Mouse (Mus musculus) cerebellum, adult 9-11 months (tissue): ENCODE measurements around the gene Cabp4.
A peak's percentile ranks its signal among the peaks of the same experiment; 100 is the strongest.

ENCODE experiments used
- DNase-seq: peaks from one replicate; pipeline ENCODE4 v3.0.0; 2022

The Cabp4 gene

GRCm38 (mm10) chr19:4100718-4101261, 43.0 kb downstream of the Cabp4 start:
- DNase-seq = peak; percentile 88

DNA sequence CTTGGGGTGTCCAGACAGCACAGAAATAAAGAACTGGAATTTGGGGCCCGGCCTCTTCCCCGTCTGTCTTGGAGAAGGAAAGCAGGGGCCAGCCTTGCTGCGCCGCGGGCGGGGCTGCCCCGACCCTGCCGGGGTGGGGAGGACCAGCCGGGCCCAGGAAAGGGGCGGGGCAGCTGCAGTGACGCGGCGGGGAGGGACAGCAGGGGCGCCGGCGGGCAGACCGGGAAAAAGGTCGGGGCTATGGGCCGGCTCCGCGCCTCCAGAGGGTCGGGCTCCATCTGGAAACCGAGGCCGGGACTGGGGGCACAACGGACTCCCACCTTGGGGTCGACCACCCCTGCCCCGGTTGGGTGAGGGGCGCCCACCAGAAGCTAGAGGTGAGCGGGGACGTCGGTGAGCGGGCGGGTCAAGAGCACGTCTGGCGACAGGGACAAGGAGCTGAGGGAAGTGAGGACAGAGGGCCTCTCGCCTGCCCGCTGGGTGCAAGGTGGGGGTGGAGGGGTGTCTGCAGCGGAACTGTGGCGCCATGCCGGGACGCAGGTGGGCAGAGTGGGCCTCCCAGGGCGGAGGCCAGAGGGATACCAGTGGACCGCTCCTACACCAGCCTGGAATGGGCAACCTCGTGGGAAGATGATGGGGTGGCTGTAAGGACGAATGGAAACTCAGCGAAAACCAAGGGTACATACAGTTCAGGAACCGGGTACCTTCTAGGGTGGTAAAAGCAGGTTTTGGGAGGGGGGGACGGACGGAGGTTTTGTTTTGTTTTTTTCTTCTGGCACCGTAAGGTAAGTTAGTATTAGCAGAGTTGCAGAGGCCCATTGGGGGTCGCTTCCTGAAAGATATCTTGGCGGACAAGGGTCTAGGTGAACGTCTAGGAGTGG, 43.8 kb downstream of the Cabp4 start, which contains the start of gene Pitpnm1:
TSS of gene Pitpnm1 (plus strand) at position 162 of the 881 bp plus-strand sequence.
- peak; percentile 84 for DNase-seq

- peak; percentile 94 for DNase-seq
Observed at GRCm38 (mm10) chr19:4099056-4099455, 44.8 kb downstream of the Cabp4 start.

GRCm38 (mm10) chr19:4098426-4098825, 45.4 kb downstream of the Cabp4 start:
- DNase-seq = peak; percentile 67

- no peak for DNase-seq
Observed at GRCm38 (mm10) chr19:4097441-4097825, 46.4 kb downstream of the Cabp4 start.

- DNase-seq = peak; percentile 100
Observed at GRCm38 (mm10) chr19:4096642-4097440, 47.0 kb downstream of the Cabp4 start, which contains the start of gene Cdk2ap2. Cdk2ap2 (plus strand) TSS chr19:4097182.

DNA sequence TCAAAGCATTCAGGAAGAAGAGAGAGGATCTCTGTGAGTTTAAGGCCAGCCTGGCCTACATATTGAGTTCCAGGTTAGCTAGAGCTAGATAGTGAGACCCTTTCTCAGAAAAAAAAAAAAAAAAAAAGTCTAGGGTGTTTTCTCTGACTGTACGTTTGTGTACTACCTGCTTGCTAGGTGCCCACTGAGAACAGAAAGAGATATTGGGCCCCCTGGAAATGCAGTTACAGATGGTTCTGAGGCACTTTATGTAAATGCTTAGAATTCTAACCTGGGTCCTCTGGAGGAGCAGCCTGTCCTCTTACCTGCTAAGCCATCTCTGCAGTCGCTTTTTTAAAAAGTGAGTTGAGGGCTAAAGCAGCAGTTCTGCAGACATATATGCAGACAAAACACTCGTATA, 48.0 kb downstream of the Cabp4 start:
- no peak for DNase-seq

DNA sequence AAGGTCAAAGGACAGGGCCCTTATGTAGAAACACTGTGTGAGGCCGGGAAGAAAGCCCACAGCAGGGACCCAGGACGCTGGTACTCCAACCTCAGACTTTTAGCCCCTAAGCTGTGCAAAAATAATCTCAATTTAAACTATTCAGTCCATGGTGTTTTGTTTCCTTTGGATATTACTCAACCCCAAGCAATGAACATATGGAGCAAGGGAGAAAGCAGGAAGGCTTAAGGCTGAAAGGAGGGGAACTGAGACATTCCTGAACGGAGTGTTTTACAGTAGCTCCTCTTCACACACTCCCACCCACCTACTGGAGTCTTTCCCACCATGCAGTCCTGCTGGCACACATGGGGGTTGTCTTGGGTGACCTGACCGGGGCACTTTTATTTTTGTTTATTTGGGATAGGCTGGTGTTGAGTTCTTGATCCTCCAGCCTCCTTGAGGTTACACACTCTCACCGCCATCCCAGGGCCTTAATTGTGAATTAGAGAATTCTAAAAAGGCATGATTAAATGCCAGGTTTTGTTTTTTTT, 49.0 kb downstream of the Cabp4 start:
- DNase-seq = peak; percentile 51

- DNase-seq = no peak
Observed at GRCm38 (mm10) chr19:4094348-4094747, 49.5 kb downstream of the Cabp4 start.

- DNase-seq = no peak
Observed at GRCm38 (mm10) chr19:4093772-4094171, 50.1 kb downstream of the Cabp4 start.

DNA sequence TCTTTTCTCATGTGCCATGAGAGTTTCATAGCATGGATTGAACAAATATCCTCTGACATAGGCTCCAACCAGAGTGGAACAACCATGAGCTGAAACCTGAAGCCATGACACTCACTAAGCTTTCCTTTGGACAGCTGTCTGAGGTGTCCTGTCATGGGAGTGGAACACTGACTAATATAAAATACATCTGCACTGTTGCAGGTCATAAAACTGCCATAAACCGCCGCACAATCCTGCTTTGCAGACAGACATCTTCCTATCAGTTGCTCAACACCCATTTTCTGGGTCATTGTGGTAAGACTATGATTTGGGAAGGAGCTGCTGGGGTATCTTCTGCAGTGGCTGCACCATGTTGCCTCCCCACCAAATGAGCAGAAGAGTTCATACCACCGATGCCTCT, 51.1 kb downstream of the Cabp4 start:
- no peak for DNase-seq

- DNase-seq = no peak
Observed at GRCm38 (mm10) chr19:4091383-4091782, 52.5 kb downstream of the Cabp4 start.

DNA sequence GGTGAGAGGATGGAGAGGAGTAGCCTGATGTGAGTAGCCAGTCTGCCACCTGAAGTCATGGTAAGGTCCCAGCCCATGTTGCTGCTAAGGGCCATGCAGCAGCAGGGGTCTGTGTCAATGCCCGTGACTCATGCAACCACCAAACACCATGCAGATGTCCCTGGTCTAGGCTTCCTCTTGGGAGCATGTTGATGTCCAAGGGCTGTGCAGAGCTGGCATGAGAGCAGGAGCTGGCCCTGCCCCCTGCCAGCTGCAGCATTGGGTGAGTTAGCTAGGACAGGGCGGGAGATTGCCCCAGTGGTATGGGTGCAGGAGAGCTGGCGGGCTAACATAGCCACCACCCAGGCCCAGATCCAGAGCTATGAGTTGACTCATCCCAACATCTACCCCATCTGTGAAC, 53.4 kb downstream of the Cabp4 start:
- peak; percentile 13 for DNase-seq

- peak; percentile 16 for DNase-seq
Observed at GRCm38 (mm10) chr19:4089128-4089527, 54.7 kb downstream of the Cabp4 start.

- DNase-seq = no peak
Observed at GRCm38 (mm10) chr19:4088146-4088545, 55.7 kb downstream of the Cabp4 start.

DNA sequence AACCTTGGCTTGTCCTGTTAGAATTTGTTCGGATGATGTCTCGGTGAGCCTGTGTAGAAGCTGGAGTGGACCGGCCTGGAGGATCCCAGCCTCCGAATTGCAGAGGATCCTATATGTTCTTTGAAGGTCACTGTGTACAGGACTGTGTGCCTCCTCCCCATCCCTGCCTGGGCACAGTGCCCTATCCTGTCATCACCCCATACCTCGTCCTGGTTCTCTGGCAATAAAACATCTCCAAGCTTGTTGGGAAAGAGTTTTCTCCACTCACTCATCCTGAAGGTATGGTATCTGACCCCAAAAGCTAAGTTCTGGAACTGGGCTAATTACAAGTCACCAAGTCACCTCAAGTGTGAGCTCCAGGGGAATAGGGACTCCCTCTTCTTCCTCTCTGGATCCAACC, 56.7 kb downstream of the Cabp4 start:
- DNase-seq = peak; percentile 9

DNA sequence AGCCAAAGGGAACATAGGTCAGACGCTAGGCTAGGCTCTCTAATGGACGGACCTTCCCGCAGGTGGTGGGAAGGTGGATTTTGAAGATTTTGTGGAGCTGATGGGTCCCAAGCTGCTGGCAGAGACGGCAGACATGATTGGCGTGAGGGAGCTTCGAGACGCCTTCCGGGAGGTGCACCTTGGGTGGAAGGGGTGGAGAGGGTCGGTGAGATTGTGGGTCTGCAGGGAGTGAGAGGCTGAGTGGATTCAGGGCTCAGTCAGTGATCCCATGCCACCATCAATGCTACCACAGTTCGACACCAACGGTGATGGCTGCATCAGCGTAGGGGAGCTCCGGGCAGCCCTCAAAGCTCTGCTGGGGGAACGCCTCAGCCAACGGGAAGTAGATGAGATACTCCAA, 57.7 kb downstream of the Cabp4 start:
- peak; percentile 24 for DNase-seq
